Mouse (Mus musculus) layer of hippocampus, adult 18-20 months (tissue): Measurements from ENCODE around the gene LTO1. TPM values are rescaled to one million over a fixed set of nuclear protein-coding genes. Genes with fewer than 3 reads are reported as not detected.

ENCODE experiments used
- DNase-seq, 2 experiments: peaks; one replicate each; pipeline ENCODE4 v3.0.0; 2022; ENCODE audit warnings: low spot score in 2 of 2
- total RNA-seq, 2 experiments: library from RNA; stranded (reverse); gene quantifications; 2 replicates each; pipeline ENCODE4 v1.2.3; 2021

LTO1 gene
- total RNA-seq, 2 experiments from 2014 or later, result 25.6 to 27.2 TPM

DNA sequence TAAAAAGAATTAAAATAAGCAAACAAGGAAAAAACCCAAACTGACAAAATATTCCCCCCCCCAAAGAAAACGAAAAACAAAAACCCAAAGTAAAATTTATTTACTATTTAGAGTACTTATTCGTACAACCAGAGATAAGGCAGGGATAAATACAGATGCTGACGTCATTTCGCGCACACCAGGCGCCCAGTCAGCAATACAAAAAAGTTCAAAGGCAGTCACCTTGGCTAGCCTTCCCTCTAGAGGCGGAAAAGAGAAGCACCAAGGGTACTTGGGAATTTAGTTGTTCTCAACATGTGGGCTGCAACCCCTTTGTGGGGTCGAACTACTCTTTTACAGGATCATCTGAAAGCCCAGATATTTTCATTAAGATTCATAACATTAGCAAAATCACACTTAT, 7.1 kb upstream of the LTO1 start:
- no peak for DNase-seq

DNA sequence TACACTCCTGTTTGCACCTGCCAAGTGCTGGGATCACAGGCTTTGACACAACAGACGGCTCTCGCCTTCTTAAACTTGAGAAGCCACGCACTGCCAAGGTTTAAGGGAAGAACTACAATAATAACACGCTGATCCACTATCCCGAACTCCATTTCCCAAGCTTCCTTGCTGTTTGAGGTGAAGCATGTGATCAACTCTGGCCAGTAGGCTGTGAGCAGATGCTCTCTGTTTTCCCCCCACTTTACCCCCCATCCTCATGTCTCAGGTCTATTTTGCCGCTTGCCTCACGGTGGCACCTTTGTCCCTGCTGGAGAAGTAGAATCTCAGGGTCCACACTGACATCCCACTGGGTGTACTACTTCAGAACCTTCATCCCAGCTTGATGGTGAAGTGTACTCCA, 6.2 kb upstream of the LTO1 start:
- DNase-seq, result peak in 1 of 2 experiments; percentile 56

DNA sequence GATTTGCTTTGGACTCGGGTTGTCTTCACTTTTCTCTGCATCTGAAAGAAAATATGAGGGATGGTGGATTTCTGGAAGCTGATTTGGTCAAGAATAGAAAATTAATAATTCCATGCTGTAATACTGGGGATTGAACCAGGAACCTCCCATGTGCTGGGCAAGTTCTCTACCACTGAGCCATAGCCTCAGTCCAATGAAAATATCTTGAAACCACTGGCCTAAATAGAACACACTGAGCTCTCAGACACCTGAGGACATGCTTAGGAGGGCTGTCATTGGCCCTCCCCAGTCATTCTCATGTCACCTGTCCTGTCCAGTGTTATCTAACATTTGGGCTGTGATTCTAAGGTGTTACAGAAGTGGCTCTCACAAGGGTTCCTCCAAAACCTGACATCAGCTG, 3.8 kb upstream of the LTO1 start:
- peak in 1 of 2 experiments; percentile 55 for DNase-seq

DNA sequence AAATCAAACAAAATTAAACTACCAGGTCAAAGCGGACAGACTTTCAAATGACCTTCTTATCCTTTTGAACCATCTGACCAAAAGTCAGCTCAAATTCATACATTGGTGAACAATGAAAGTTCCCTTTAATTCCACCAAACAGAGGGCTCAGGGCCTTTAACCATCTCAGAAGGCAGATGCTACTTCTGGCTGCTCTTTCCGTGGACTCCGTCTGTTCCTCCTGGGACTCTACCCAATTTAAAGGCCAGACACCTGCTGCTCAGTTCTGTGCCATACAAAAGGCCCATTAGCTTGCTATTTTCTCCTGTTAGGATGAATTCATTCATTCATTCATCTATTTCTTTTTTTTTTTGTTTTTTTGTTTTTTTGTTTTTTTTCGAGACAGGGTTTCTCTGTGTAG, 2.0 kb upstream of the LTO1 start:
- DNase-seq, result peak in 1 of 2 experiments; percentile 52

DNA sequence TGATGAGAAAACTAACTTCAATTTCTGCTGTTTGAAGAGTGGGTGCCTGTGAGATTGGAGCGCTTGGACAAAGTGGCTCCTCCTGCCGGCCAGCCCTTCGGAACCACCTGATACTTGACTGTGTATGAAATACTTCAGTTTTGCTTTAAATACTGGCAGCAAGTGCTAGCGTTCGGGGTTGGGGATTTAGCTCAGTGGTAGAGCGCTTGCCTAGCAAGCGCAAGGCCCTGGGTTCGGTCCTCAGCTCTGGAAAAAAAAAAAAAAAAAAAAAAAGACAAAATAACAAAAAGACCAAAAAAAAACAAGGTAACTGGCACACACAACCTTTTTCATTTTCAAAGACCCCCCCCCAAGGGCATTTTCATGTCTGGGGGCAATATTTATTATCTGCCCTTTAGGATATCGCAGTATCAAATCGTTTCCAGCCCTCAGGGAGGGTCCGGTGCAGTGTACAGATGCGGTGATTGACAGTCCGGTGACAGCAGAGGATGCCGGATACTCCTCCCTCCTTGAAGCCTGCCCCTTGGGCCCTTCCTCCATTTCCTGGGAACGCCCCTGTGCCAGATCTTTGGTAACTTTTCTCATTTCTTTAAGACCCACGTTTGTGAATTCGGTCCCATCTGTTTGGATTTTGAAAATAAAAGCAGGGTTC, 478 bp upstream of the LTO1 start:
- peak; percentile 75 to 86 for DNase-seq

DNA sequence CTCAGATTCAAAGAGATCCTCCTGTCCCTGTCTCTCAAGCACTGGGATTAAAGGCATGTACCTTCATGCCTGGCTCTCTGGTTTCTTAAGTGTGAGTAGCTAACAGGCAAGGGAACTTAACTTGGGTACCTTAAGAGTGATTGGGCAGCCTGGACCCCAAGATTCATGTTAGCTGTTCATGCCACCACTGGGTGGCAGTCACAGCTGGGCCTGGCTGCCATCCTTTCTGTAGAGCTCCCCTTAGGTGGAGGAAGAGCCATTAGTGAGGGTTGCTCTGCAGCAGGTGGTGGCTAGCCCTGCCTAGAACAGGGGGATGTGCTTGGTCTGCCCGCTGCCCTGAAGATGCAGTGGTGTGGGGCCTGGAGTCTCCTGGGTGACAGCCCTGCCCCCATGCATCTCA, 3.9 kb downstream of the LTO1 start:
- no peak for DNase-seq

DNA sequence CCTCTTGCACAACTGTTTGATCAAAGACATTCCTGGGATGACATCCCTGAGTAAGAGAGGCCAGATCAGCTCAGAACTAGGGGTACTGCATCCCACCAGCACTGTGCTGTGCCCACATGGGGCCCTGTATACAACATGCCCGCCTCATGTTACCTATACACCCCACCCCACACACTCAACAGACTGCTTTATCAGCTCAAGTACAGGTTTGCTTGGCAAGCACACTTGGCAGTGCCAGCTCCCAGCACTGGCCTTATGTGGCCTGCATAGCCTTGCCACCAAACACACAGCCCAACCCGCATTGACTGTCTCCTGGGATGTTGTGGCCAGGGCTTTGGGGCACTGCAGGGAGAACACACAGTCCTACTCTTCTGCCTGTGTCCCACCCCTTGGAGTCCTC, 12.7 kb downstream of the LTO1 start:
- DNase-seq, result no peak

DNA sequence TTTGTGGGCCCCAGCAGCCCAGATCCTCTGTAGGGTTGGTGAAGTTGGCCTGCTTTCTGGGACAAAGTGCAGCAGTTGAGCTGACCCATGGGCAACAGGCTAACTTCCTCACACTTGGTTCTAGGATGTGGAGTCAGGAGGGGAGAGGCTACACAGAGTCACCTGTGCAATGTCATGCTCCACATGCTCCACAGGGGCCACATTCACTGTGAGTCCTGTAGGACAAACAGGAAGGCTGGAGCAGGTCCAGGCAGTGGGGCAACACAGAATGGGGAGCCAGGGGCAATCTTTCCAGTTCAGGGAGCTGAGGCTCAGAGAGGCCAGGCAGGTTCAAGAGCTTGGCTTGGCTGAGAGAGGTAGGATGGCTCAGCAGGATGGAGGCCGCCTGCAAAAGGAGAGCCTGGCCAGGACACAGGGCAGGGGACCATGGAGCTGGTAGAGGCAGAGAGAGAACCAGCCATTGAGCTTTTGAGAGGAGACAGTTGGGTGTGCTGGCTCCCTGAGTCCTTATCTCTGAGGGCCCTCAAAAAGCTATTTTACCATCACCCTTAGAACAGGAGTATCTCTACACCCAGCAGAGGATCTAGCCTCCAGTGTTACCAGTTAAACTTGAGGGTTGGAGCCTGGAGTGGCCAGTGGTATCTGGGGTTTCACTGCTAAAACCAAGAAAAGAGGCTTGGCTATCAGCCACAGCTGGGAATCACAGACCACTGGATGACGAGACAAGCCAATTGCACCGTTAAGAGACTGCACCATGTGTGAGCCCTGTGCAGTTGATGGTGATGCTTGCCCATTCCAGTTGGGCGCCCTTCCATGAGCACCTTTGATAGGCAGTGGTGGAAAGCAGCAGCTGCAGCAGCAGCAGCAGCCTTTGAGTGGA, 13.3 kb downstream of the LTO1 start:
- no peak for DNase-seq

DNA sequence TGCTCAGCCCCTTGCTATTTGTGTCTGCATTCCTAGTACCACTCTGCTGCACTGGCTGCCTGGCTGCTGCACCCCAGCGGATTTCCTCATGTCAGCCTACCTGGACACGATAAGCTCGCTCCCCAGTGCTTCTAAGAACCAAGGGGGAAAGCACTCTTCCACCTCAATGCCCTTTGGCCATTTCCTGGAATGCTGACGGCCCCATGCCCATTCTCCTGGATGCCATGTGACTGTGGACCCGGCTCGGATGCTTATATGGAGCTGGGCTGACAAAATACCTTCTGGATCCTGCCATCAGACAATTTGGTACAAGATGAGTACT, 13.9 kb downstream of the LTO1 start:
- no peak for DNase-seq

DNA sequence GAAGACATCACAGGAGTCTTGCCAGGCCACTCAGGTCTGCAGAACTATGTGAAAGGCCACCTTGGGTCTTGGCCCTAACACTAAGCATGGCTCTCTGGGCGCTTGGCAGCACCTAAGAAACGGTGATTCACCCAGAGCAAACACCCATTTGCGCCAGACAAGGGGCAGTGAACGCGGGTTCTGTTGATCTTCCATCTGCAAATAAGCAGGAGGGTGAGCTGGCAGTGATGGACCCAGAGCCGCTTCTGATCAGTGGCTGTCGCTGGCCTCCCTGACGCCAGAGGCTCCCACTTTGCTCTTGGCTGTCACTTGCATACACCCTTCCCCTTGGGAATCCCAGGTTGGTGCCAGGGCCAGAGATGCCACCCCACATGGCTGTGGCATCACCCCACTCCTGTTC, 14.6 kb downstream of the LTO1 start:
- no peak for DNase-seq

DNA sequence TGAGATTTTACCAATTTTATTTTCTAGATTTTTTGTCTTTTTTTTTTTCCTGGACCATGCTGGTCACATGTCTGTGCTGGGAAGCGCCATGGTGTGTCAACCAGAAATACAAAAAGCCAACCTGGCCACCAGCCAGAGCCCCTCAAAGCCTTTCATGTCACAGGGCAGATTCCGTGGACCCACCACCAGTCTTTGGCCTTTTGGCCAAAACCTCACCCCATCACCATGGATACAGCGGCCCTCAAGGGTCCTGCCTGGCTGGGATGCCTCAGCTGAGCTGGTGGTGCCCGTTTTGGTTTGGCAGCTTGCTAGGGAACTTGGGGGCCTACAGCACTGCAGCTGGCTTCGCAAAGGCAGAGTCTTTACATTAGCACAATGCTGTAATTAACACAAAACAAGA, 15.0 kb downstream of the LTO1 start:
- no peak for DNase-seq

DNA sequence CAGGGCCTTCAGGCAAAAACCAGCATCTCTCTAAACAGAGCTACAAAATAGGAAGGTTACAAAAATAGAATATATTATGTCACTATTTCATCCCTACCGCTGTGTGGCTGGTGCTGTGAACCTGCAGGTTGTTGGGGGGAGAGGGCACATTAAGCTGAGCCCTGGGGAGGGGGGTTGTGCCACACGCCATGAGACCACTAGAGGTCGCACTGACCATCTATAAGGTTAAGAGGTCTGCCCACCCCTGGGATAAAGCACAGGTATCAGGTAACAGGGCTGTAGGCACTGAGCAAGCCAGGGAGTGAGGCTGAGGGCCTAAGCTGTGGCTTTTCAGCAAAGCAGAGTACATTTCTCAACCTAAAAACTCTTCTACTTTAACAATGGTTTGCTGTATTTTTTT, 16.9 kb downstream of the LTO1 start:
- DNase-seq, result no peak

DNA sequence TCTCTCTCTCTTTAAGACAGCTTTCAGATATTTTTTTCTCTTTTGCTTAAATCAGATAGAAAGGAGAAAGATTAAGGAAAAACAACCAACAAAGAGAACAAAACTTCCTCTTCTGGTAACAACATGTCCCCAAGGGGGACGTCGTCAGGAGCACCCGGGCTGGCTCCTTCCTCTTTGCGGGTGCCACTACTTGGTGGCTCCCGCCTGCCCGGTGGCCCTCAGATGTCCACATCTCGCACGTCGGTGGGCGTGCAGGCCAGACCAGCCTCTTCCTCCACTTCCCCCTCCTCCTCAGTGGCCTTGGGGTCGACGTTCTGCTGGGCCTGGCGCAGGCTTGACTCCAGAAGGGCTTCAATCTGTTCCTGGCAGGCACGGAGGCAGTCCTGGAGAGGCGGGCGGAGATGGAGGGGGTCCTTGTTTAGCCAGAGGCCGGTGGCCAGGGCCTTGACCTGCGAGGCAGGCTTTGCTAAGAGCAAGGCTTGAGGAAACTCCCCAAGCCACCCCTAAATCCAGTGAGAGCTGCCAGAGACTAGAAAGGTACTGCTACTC, 17.6 kb downstream of the LTO1 start:
- no peak for DNase-seq

DNA sequence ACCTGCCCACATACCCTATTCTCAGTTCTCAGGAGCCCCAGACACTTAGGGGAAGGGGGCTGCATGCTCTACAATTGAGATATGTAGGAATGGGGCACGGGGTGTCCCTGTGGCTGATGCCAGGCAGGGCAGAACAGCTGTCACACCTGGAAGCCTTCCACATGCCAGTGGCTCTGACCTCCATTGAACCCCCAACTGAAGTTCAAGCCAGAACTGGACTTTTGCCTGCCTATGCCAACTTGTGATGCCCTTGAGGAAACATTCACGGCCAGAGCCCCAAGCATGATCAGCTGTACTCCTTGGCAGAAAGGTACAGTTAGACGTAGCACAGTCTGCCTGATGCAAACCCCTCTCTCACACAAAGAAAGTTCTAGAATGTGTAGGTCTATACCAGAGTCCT, 18.4 kb downstream of the LTO1 start:
- DNase-seq, result no peak

DNA sequence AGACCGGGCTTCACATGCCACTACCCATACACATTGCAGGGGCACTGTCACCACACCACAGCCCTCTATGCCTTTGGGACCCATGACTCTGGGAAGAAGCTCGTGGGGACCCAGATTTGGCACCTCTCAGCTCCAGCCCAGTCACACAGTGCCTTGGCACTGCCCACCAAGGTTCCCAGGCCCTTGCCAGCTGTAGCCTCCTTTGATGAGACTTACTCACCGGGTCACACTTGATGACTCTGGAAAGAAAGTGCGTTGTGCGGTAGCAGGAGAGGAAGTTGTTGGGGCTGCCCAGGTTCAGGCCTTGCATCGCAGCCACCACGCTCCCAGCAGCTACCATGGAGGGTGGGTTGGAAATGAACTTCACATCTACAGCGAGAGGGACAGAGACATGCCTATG, 18.9 kb downstream of the LTO1 start:
- no peak for DNase-seq

DNA sequence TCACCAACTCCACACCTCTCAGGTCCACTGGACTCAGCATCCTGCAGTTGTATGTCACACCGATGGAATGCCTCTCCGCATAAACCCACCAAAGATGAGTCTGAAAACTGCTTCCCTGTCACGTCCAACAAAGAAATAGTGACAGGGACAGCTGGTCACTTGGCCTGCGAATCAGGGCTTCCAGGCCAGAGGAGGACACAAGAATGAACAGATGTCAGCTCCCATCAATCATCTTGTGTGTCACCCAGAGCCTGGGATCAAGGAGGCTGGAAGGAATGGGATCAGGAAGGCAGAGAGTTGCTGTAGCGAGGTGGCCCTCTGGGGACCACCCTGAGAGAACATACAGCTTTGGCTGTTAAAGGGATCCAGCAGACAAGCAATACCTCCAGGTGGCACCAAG, 20.0 kb downstream of the LTO1 start:
- no peak for DNase-seq

DNA sequence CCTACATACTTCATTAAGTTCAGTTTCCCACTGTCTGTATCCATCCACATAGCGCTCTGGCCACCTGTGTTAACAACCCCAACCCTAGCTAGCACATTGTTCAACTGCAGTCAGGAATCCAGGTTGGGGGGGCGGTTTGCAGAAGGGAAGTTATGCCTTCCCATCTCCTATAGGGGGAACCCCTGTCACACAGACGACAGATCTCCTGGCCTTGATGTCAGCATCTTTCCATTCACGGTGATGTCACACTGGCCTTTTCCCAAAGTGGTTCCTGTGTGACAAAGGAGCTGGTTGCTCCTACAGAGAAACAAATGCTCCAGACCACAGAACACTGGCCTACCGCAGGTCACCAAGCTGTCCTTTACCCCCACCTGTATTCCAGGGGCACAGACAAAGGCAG, 20.7 kb downstream of the LTO1 start:
- DNase-seq, result peak in 1 of 2 experiments; percentile 71

DNA sequence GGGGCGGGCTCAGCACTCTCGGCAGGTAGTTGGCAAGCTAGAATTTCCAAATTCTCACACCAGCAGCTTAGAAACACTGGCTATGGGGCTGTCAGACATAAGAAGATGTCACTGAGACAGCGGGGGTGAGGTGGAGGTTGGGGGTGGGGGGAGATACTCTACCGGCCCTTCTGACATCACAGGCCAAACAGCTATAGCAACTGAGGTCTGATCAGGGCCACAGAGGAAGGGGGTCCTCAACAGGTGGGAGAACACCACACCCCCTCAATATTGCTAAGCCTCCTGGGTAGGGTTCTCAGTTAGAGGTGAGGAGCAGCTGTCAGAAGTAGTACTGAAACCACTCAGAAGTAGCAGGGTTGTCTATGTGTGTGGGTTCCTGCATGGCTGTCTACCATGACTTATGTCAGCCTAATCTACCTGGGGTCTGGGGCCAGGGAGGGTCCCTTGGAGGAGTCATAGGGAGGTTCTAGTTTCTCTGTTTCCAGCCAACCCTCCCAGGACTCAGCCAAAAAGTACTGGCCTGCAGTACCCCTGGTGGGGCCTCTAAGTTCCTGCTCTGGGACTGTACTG, 21.5 kb downstream of the LTO1 start:
- no peak for DNase-seq

DNA sequence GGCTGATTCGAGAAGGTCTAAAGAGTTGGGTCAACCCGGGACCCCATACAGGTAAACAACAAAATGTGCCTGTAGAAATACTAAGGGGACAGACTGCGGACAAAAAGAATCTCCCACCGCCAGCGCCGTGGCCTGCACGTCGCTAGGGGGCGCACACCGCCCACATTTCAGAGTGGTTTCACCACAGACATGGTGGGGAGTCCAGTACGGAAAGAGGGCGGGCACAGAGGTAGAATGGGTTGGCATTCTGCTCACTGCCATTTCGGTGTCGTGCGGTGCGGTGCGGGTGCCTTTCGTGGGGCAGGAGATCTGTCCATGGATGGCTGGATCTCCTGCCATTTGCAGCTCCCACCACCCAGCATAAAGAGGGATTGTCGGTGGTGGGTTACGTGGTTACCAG, 22.6 kb downstream of the LTO1 start:
- peak; percentile 83 to 94 for DNase-seq

DNA sequence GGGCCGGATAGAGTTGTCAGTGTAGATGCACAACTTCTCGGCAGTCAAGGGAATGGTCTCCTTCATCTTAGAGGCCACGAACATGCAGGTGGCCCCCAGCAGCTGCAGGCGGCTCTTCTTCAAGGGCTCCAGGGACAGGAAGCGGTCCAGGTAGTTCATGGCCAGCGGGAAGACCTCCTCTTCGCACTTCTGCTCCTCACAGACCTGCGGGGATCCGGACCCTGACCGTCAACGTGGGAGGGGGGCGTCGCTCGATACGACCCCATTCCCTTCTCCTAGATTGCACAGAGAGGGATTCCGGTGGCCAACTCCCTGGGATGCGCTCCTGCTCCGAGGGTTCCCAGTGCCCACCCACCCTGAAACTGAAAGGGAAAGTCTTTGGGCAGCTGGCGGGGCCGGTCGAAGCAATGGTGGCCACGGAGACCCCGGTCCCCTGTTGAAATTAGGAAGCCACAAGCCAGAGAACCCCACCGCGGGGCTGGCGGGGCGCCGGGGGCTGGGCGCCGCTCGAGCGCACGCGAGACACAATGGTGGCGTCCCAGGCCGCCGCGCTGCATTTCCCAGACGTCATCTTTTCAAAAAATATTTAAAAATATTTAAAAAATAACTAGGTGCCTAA, 23.1 kb downstream of the LTO1 start:
- no peak for DNase-seq

DNA sequence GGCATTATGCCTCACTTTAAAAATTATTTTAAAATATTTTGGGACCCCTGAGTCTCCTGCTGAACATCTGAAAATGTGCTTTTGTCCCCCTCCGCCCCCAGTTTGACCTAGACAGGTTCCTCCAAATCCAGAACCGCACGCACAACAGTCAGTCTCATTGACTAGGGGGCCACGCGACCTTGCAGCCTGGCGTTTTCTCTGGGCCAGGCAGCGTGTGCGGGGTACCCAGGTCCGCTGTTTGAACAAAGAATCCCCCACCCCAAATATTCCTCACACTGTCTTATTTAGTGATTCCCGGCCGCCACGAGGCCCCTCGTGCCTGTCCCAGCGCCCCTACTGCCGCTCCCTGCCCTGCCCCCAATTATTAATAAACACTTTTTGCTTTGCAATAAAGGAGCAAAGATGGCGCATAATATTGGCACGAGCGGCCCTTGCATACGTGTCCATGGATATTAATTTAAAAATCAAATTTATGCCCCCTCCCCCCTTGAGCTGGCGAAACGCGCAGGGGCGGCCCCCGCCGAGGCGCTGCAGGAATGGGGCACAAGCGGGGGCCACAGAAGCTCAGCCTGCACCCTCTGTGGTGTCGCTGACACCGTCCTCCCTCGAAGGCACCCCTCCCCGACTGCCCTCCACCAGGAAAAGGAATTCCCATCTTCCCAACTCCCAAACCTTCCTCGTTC, 23.9 kb downstream of the LTO1 start:
- DNase-seq, result peak in 1 of 2 experiments; percentile 42
